Comparison of ENCODE assay signal across 18 mouse cellular contexts in genomic region chr9:43922231-43922630, GRCm38 (mm10).
DNase-seq lines count a peak whose midpoint lies in the region; ATAC-seq and TF ChIP-seq lines count a peak whose summit lies in the region.
"Had no signal": no experiment of that assay in that cellular context is flagged by ENCODE, and none has a peak within 500 bp of the region (broad histone marks: within the 10 kb centered on the region; RNA-seq: fewer than 3 reads in every experiment).

No protein-coding gene starts in this region.

- no peak overlapping the region for H3K4me2 ChIP-seq in forebrain, embryonic 12.5 days
- no peak overlapping the region for H3K4me2 ChIP-seq in lung, embryonic 14.5 days
- H3K4me2 ChIP-seq in forebrain, embryonic 16.5 days (ENCODE audit: low read length), result no peak overlapping the region
- H3K4me2 ChIP-seq: embryonic facial prominence, embryonic 15.5 days; heart, embryonic 12.5 days; intestine, embryonic 15.5 days had no signal

- TF ChIP-seq CTCF in lung, embryonic 14.5 days (IDR thresholded peaks at IDR 0.05; ENCODE audit: low read depth), result no peak
- TF ChIP-seq CTCF in brain, embryonic 14.5 days (IDR thresholded peaks at IDR 0.05; ENCODE audit: borderline replicate concordance, extremely low read depth, insufficient read depth, insufficient read length), result no peak

- peaks cover 38% of the 10 kb centered on the region for H3K27me3 ChIP-seq in forebrain, embryonic 12.5 days
- H3K27me3 ChIP-seq in forebrain, embryonic 10.5 days (ENCODE audit: poor library complexity, severe bottlenecking), result peaks cover 67% of the 10 kb centered on the region
- H3K27me3 ChIP-seq in lung, embryonic 14.5 days (ENCODE audit: insufficient read depth, low read length), result peaks cover 7% of the 10 kb centered on the region; the same call in 1 of the 2 replicates
- no peaks in the 10 kb centered on the region for H3K27me3 ChIP-seq in forebrain, embryonic 16.5 days (replicated peaks; ENCODE audit: control insufficient read depth, insufficient read depth, low read length)

- peaks cover 53% of the 10 kb centered on the region for H3K4me1 ChIP-seq in forebrain, embryonic 12.5 days
- peaks cover 51% of the 10 kb centered on the region for H3K4me1 ChIP-seq in forebrain, embryonic 10.5 days
- H3K4me1 ChIP-seq in lung, embryonic 14.5 days (ENCODE audit: insufficient read depth), result no peaks in the 10 kb centered on the region
- H3K4me1 ChIP-seq in forebrain, embryonic 16.5 days (replicated peaks; ENCODE audit: control insufficient read depth, insufficient read depth, low read length), result peaks cover 42% of the 10 kb centered on the region
- H3K4me1 ChIP-seq: intestine, embryonic 15.5 days had no signal

- H3K4me3 ChIP-seq in forebrain, embryonic 12.5 days (replicated peaks), result no peak overlapping the region
- no peak overlapping the region for H3K4me3 ChIP-seq in forebrain, embryonic 10.5 days
- no peak overlapping the region for H3K4me3 ChIP-seq in lung, embryonic 14.5 days (ENCODE audit: low read depth, low read length)
- no peak overlapping the region for H3K4me3 ChIP-seq in forebrain, embryonic 16.5 days (replicated peaks; ENCODE audit: low read length)
- H3K4me3 ChIP-seq: embryonic facial prominence, embryonic 15.5 days; erythroblast, embryonic 14.5 days; gastrocnemius, adult 2 months; heart, embryonic 12.5 days; intestine, embryonic 15.5 days had no signal

- no peak for DNase-seq in forebrain, embryonic 10.5 days (ENCODE audit: extremely low spot score, low spot score)
- DNase-seq in lung, embryonic 14.5 days, result peak; percentile 18
- no peak for DNase-seq in lung, postnatal 14 days
- peak; percentile 57 for DNase-seq in brain, embryonic 14.5 days (ENCODE audit: low read depth)
- DNase-seq in ovary, adult 18-20 months (ENCODE audit: low spot score), result no peak
- DNase-seq in right cerebral cortex, postnatal 36 days (ENCODE audit: low spot score in 2 of 2), result no peak
- DNase-seq: adrenal gland, postnatal 10 days; cerebellum, adult 11-12 months; cerebellum, adult 9-10 months; embryo, embryonic 11 days; gastrocnemius, adult 2 months; gastrocnemius, postnatal 25 days had no signal

- H3K36me3 ChIP-seq in forebrain, embryonic 12.5 days (replicated peaks), result no peaks in the 10 kb centered on the region
- H3K36me3 ChIP-seq in forebrain, embryonic 10.5 days (replicated peaks), result no peaks in the 10 kb centered on the region
- no peaks in the 10 kb centered on the region for H3K36me3 ChIP-seq in lung, embryonic 14.5 days (ENCODE audit: insufficient read depth)
- H3K36me3 ChIP-seq in forebrain, embryonic 16.5 days (ENCODE audit: control insufficient read depth, insufficient read depth), result no peaks in the 10 kb centered on the region
- H3K36me3 ChIP-seq: embryonic facial prominence, embryonic 15.5 days; heart, embryonic 12.5 days; intestine, embryonic 15.5 days had no signal

- ATAC-seq in forebrain, embryonic 12.5 days (ENCODE audit: low FRiP score), result no peak
- ATAC-seq in lung, embryonic 14.5 days (ENCODE audit: insufficient read depth), result no peak
- ATAC-seq in forebrain, embryonic 16.5 days, result no peak
- ATAC-seq: intestine, embryonic 15.5 days had no signal

- TF ChIP-seq POLR2A in brain, embryonic 14.5 days (IDR thresholded peaks at IDR 0.05; ENCODE audit: borderline replicate concordance, extremely low read depth, insufficient read depth, insufficient read length, poor library complexity, severe bottlenecking), result no peak

- H3K9me3 ChIP-seq in forebrain, embryonic 12.5 days, result no peaks in the 10 kb centered on the region
- peaks cover 11% of the 10 kb centered on the region; the same call in 1 of the 2 replicates for H3K9me3 ChIP-seq in forebrain, embryonic 10.5 days
- no peaks in the 10 kb centered on the region for H3K9me3 ChIP-seq in lung, embryonic 14.5 days (ENCODE audit: low read depth, low read length)
- no peaks in the 10 kb centered on the region for H3K9me3 ChIP-seq in forebrain, embryonic 16.5 days (ENCODE audit: control insufficient read depth, low read length)
- H3K9me3 ChIP-seq: embryonic facial prominence, embryonic 15.5 days; intestine, embryonic 15.5 days had no signal

- no peak overlapping the region for H3K9ac ChIP-seq in forebrain, embryonic 12.5 days
- H3K9ac ChIP-seq in lung, embryonic 14.5 days, result no peak overlapping the region
- H3K9ac ChIP-seq in forebrain, embryonic 16.5 days (replicated peaks; ENCODE audit: low read depth, low read length), result no peak overlapping the region
- H3K9ac ChIP-seq: embryonic facial prominence, embryonic 15.5 days; heart, embryonic 12.5 days; intestine, embryonic 15.5 days had no signal

- H3K27ac ChIP-seq in forebrain, embryonic 12.5 days, result 0 out of 2 replicates have a peak overlapping the region, but pooled peaks have one; percentile 9
- H3K27ac ChIP-seq in forebrain, embryonic 10.5 days, result no peak overlapping the region
- no peak overlapping the region for H3K27ac ChIP-seq in lung, embryonic 14.5 days (ENCODE audit: low read depth)
- 0 out of 2 replicates have a peak overlapping the region, but pooled peaks have one; percentile 29 for H3K27ac ChIP-seq in forebrain, embryonic 16.5 days (ENCODE audit: low read length)
- H3K27ac ChIP-seq: embryonic facial prominence, embryonic 15.5 days; gastrocnemius, adult 2 months; intestine, embryonic 15.5 days had no signal

- 41% methylated on average over 6 of the region's 6 CpGs for WGBS in forebrain, embryonic 12.5 days
- 89% methylated on average over 6 of the region's 6 CpGs for whole genome bisulfite sequencing in forebrain, embryonic 10.5 days
- WGBS in lung, embryonic 14.5 days, result 47% methylated on average over 6 of the region's 6 CpGs
- 24% methylated on average over 6 of the region's 6 CpGs for WGBS in forebrain, embryonic 16.5 days

Comparison
In these comparisons a context has a peak if more than half of its experiments do, and no peak if none do; other contexts are left out.
1. H3K27ac ChIP-seq: peak in forebrain, embryonic 12.5 days (single experiment) and forebrain, embryonic 16.5 days (single experiment); none in forebrain, embryonic 10.5 days (single experiment) and lung, embryonic 14.5 days (single experiment).
2. DNase-seq: peak in lung, embryonic 14.5 days (single experiment) and brain, embryonic 14.5 days (single experiment); none in forebrain, embryonic 10.5 days (single experiment), lung, postnatal 14 days (single experiment), ovary, adult 18-20 months (single experiment) and right cerebral cortex, postnatal 36 days (0 of 2).